Mouse (Mus musculus) embryonic fibroblast, embryonic 13.5 days (primary cell): ENCODE measurements around the gene Trim80. TPM values are rescaled to one million over a fixed set of nuclear protein-coding genes. Genes with fewer than 3 reads are reported as not detected.
"Not testable (repeated sequence)": the region's sequence is repeated elsewhere in the genome, so short reads cannot be mapped to it uniquely, and the experiment has no call there.

Experiments used
- H3K27ac ChIP-seq: 2 replicates; pipeline ENCODE4 v1.5.1; 2012; ENCODE audit warnings: low read length, control low read depth, inconsistent platforms; ENCODE audit not compliant: insufficient read depth
- H3K4me1 ChIP-seq: 2 replicates; pipeline ENCODE4 v1.6.1; 2011; ENCODE audit warnings: low read length; ENCODE audit not compliant: control insufficient read depth, insufficient read depth
- H3K4me3 ChIP-seq: 2 replicates; pipeline ENCODE4 v1.5.1; 2011; ENCODE audit warnings: mild to moderate bottlenecking, control low read depth, low read length; ENCODE audit not compliant: insufficient read depth
- CTCF ChIP-seq: IDR thresholded peaks from 2 replicates; pipeline ENCODE4 v1.5.1; 2011; ENCODE audit warnings: mild to moderate bottlenecking, control low read depth, low read length, moderate library complexity, borderline replicate concordance; ENCODE audit not compliant: insufficient read depth
- POLR2A ChIP-seq: IDR thresholded peaks from 2 replicates; pipeline ENCODE4 v1.6.1; 2011; ENCODE audit warnings: low read depth, mild to moderate bottlenecking, control low read depth, low read length, moderate library complexity
- polyA plus RNA-seq: library from polyadenylated mRNA; stranded (reverse); fragments of >200 nt; gene quantifications from 2 replicates; pipeline ENCODE4 v1.2.4, GENCODE M21; 2011; ENCODE audit warnings: low read depth; ENCODE audit not compliant: missing spikeins, insufficient read length

The Trim80 gene
- polyA plus RNA-seq, 1 experiment: not detected

DNA sequence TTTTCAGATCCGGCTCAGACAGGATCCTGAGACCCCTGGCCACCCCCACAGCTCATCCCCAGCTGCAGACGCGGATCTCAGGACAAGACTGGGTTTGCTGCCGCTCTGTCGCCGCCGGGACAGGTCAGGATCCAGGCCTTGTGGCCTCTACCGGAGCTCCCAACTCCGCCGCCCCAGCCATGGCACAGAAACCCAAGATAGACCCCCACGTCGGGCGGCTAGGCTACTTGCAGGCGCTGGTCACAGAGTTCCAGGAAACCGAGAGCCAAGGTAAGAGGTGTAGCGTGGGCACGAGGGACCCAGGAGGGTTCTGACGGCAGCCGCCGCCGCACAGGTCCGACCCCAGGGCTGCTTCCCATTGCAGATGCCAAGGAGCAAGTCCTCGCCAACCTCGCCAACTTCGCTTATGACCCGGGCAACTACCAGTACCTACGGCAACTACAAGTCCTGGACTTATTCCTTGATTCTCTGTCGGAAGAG, 35.5 kb downstream of the Trim80 start:
- TF ChIP-seq POLR2A: no peak
- no peak for TF ChIP-seq CTCF
- Histone ChIP-seq H3K27ac (no peak overlapping the region), H3K4me1 (peaks cover 2% of the 10 kb centered on the region; the same call in 1 of the 2 replicates), H3K4me3 (peak overlapping the region; percentile 87)

DNA sequence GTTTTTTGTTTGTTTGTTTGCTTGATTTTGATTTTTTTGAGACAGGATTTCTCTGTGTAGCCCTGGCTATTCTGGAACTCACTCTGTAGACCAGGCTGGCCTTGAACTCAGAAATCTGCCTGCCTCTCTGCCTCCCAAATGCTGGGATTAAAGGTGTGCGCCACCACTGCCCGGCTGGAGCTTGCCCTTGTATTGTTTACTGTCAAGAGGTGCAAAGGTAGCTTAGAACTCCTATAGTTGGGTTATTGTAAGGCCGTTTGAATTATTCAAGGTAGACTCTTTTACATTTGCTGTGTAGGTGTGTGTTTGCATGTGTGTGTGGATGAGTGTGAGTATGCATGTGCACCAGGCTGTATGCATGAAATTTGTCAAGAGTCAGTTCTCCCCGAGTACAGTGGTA, 36.3 kb downstream of the Trim80 start:
- H3K27ac ChIP-seq, H3K4me3 ChIP-seq, H3K4me1 ChIP-seq: not testable (repeated sequence)

DNA sequence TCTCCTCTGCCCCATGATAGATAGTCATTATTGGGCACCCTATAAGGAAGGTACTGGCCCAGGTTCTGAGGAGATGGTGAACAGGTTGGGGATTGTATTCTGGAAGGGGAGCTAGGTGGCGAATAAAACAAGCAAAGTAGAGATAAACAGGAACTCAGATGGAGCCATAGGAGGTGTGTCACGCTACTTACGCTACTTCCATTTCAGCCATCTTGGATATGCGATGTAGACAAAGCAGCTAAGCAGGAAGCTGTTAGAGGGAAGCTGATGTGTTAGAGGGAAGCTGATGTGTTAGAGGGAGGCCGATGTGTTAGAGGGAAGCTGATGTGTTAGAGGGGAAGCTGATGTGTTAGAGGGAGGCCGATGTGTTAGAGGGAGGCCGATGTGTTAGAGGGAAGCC, 37.0 kb downstream of the Trim80 start:
- H3K4me1 ChIP-seq, H3K27ac ChIP-seq: not testable (repeated sequence)

DNA sequence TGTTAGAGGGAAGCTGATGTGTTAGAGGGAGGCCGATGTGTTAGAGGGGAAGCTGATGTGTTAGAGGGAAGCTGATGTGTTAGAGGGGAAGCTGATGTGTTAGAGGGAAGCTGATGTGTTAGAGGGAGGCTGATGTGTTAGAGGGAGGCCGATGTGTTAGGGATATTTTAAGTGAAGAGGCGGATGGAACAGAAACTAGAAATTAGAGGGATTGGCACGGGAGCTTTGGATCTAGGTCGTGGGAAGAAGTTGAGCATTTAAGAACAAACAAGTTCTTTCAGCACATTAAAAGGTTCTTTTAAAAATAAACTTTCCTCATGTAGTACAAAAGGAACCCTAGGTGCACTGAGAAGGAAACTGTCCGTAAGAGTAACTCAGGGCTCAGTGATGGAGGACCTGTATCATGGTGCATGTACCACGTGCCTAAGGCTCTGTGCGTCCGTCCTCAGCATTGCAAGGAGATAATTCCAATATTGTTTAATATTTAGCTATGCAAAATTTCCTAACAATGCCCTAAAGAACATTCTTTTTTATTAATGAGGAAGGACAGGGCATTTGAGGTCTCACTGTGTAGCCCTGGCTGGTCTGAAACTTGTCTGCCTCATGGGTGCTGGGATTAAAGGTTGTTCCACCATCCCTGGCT, 38.1 kb downstream of the Trim80 start:
- Histone ChIP-seq H3K27ac (no peak overlapping the region), H3K4me3 (no peak overlapping the region)
- TF ChIP-seq POLR2A (no peak), CTCF (no peak)

More for the DNA sequence above, 37.0 kb downstream of the Trim80 start:
- not testable (repeated sequence) for H3K4me3 ChIP-seq

DNA sequence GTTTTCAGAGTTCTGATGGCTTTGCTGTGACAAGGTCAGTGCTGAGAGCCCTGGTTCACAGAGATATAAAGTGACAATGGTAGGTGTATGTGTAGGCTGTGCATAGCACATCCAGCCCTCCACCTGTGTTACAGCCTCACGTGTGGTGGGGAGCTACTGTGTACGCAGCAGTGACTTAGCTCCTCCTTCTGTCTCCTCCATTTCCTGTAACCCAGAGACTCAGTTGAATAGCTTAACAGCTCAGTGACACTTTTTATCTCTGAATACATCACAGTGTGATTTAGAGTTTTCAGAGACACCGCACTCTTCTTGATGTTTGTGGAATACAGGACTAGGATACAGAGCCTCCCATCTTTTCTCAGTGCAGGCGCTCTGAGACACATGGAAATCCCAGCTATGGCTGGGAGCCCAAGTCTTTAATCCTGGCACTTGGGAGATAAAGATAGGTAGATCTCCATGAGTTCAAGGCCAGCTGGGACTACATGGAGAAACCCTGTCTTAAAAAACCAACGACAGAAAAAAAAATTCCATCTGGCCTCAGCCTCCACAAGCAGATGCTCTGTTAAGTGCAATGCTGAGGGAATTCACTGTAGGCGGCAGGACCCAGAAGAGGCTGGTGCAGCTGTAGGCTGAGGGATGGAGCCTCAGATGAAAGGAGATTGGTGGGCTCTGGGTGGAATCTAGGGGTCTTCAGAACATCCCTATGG, 41.4 kb downstream of the Trim80 start:
- H3K4me3 ChIP-seq: no peak overlapping the region
- no peak overlapping the region for H3K27ac ChIP-seq
- H3K4me1 ChIP-seq: no peaks in the 10 kb centered on the region
- TF ChIP-seq CTCF: no peak

More for the DNA sequence above, 38.1 kb downstream of the Trim80 start:
- peaks cover 2% of the 10 kb centered on the region; the same call in 1 of the 2 replicates for H3K4me1 ChIP-seq

DNA sequence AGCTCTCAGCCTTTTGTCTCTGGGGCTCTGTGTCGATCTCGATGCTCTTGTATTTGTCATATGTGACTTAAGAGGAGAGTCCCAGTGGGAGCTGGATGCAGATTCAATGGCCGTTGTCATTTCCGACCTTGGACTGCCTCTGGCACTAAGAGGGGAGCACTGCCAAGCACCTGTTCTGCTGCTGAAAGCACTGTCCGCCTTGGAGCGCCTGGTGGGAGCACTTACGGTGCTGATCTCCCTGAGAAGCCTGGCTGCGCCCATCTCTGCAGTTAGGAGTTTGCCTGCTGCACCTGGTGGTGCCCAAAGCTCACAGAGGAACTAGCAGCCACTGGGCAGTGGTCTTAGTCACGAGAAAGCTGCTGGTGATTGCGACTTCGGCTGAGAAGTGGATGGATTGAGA, 42.9 kb downstream of the Trim80 start:
- no peaks in the 10 kb centered on the region for H3K4me1 ChIP-seq
- no peak overlapping the region for H3K4me3 ChIP-seq
- TF ChIP-seq POLR2A (no peak), CTCF (no peak)
- no peak overlapping the region for H3K27ac ChIP-seq

DNA sequence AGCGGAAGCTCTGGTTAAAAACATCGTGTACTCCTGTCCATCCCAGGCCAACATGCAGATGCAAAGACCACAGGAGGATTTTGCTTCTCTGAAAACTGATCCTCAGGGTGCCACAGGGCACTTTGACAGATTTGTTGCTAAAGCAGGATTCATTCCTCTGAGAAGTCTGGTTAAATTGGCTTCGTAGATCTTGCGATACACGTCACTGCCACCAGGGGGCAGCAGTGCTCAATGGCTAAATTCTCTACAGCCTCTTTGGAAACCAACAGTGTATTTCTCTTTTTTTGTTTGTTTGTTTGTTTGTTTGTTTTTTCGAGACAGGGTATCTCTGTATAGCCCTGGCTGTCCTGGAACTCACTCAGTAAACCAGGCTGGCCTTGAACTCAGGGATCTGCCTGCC, 43.4 kb downstream of the Trim80 start:
- Histone ChIP-seq H3K4me1 (no peaks in the 10 kb centered on the region), H3K27ac (no peak overlapping the region), H3K4me3 (no peak overlapping the region)
- TF ChIP-seq POLR2A (no peak), CTCF (peak; percentile 69; the same call in 1 of the 2 replicates)

DNA sequence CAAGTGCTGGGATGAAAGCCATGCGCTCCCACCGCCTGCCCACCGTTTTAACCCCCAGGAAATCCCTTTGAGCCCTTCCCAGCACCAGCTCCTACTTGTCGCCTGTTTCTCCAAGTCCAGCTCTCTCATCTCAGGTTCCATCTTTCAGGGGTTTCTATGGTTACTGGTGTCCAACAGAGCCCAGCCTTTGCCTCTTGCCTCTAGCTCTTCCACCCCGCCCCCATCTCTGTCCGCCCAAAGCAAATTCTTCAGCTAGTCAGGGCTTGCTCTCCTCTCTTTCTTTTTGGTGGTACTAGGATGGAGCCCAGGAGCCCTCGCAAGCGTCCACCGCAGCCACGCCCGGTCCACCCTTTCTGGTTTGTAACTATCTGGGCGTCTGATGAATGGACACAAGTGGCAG, 44.8 kb downstream of the Trim80 start:
- Histone ChIP-seq H3K4me3 (no peak overlapping the region), H3K27ac (no peak overlapping the region), H3K4me1 (no peaks in the 10 kb centered on the region)
- TF ChIP-seq CTCF (no peak), POLR2A (no peak)

DNA sequence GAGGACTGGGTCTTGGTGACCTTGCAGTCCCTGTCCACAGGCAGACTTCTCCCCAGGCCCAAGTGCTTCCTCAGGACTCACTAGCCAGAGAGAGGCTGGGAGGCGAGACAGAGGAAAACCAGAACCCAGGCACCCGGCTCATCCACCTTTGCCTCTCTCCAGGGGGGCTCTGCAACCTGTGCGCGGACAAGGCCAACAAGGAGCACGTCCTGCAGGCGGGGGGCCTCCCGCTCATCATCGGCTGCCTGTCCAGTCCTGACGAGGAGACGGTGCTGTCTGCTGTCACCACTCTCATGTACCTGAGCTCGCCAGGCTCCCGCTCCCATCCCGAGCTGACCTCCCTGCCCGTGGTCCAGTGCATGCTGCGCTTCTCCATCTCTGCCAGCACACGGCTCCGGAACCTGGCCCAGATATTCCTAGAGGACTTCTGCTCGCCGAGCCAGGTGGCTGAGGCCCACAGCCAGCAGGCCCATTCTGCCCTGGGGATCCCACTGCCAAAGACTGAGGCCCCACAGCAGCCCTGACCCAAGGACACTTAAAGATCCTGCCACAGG, 48.3 kb downstream of the Trim80 start:
- no peak overlapping the region for H3K4me3 ChIP-seq
- H3K4me1 ChIP-seq: no peaks in the 10 kb centered on the region
- H3K27ac ChIP-seq: no peak overlapping the region
- TF ChIP-seq POLR2A (no peak), CTCF (no peak)
